8 mouse cellular contexts compared by ENCODE assay signal in genomic region chr10:128412558-128412957, GRCm38 (mm10). TPM values are rescaled to one million over a fixed set of nuclear protein-coding genes. Genes with fewer than 3 reads are reported as not detected.
DNase-seq lines count a peak whose midpoint lies in the region; ATAC-seq and TF ChIP-seq lines count a peak whose summit lies in the region.

No protein-coding gene starts in this region.

- peak overlapping the region; percentile 80 to 82 for H3K4me3 ChIP-seq in heart, embryonic 14.5 days (ENCODE audit: control insufficient read depth in 1 of 2, insufficient read depth in 1 of 2, low read depth in 1 of 2, low read length in 2 of 2)
- no peak overlapping the region for H3K4me3 ChIP-seq in ES-Bruce4 (ENCODE audit: low read depth, low read length)
- peak overlapping the region; percentile 99 for H3K4me3 ChIP-seq in macrophage (ENCODE audit: inconsistent target)

- H3K79me2 ChIP-seq in macrophage (ENCODE audit: inconsistent target): peaks cover 61% of the 10 kb centered on the region

- DNase-seq in heart, adult 8-10 months (ENCODE audit: low spot score): no peak
- DNase-seq in adrenal gland, adult 2 months: no peak
- no peak for DNase-seq in embryo, embryonic 11 days
- DNase-seq in right cerebral cortex, postnatal 10 days (ENCODE audit: low spot score in 2 of 2): no peak

- no peaks in the 10 kb centered on the region for H3K9me3 ChIP-seq in heart, embryonic 14.5 days (ENCODE audit: control insufficient read depth, low read length)
- H3K9me3 ChIP-seq in ES-Bruce4 (replicated peaks; ENCODE audit: control insufficient read depth, insufficient read depth, low read length, poor library complexity, severe bottlenecking): no peaks in the 10 kb centered on the region

- peaks cover 10 to 30% of the 10 kb centered on the region in 2 experiments for H3K4me1 ChIP-seq in heart, embryonic 14.5 days (ENCODE audit: control insufficient read depth in 2 of 2, insufficient read depth in 2 of 2, low read length in 2 of 2)
- H3K4me1 ChIP-seq in ES-Bruce4 (ENCODE audit: control insufficient read depth, insufficient read depth, low read length): peaks cover 1% of the 10 kb centered on the region

- ATAC-seq in heart, embryonic 14.5 days (ENCODE audit: insufficient number of reproducible peaks, insufficient read depth, low FRiP score, low read depth): no peak
- peak; percentile 12 for ATAC-seq in granulocyte monocyte progenitor cell, adult 5-6 weeks (replicated peaks; ENCODE audit: poor library complexity, severe bottlenecking)

- 32% methylated on average over 1 of the region's 1 CpGs for WGBS in heart, embryonic 14.5 days
- 0% methylated on average over 1 of the region's 1 CpGs for WGBS in macrophage (ENCODE audit: missing documents)

- TF ChIP-seq POLR2A in ES-Bruce4 (IDR thresholded peaks at IDR 0.05; ENCODE audit: insufficient read depth, low read length): no peak

- peaks cover 49% of the 10 kb centered on the region for H3K36me3 ChIP-seq in heart, embryonic 14.5 days (ENCODE audit: control insufficient read depth, insufficient read depth, low read length)
- peaks cover 15% of the 10 kb centered on the region for H3K36me3 ChIP-seq in ES-Bruce4 (ENCODE audit: control insufficient read depth, insufficient read depth, low read length, poor library complexity, severe bottlenecking)
- peaks cover 33% of the 10 kb centered on the region for H3K36me3 ChIP-seq in macrophage (ENCODE audit: inconsistent target)

- no peak for TF ChIP-seq CTCF in ES-Bruce4 (IDR thresholded peaks at IDR 0.05; ENCODE audit: low read depth, low read length)

- H3K4me2 ChIP-seq in heart, embryonic 14.5 days (ENCODE audit: low read length): peak overlapping the region; percentile 94

- H3K27me3 ChIP-seq in heart, embryonic 14.5 days (ENCODE audit: control insufficient read depth, insufficient read depth, low read length): no peaks in the 10 kb centered on the region
- no peaks in the 10 kb centered on the region for H3K27me3 ChIP-seq in ES-Bruce4 (ENCODE audit: control insufficient read depth, insufficient read depth, low read length, poor library complexity, severe bottlenecking)

- H3K27ac ChIP-seq in heart, embryonic 14.5 days (replicated peaks in 1 of 2; ENCODE audit: control insufficient read depth in 1 of 2, insufficient read depth in 1 of 2, low read depth in 2 of 2, low read length in 2 of 2): peak overlapping the region in 1 of 2 experiments; percentile 92; a peak in 1 of 4 replicates
- H3K27ac ChIP-seq in ES-Bruce4 (ENCODE audit: insufficient read depth, low read length) (no peak overlapping the region), macrophage (peak overlapping the region; percentile 94)

- H3K9ac ChIP-seq in heart, embryonic 14.5 days (ENCODE audit: low read length): peak overlapping the region; percentile 73
- peak overlapping the region; percentile 77 for H3K9ac ChIP-seq in ES-Bruce4 (ENCODE audit: low read depth, poor library complexity, severe bottlenecking)

- no peak for TF ChIP-seq EP300 in ES-Bruce4 (IDR thresholded peaks at IDR 0.05; ENCODE audit: insufficient read depth, low read depth, low read length)

RNA-seq across cellular contexts. Expression of gene Rnf41, which starts 1.1 kb away (rescaled TPM):
- polyA plus RNA-seq in heart, embryonic 14.5 days (2014; fragmentation: Nextera tagmentation; extraction: Ambion mirVana): 23.7 and 24.6 TPM in 2 replicates
- total RNA-seq in heart, adult 8-10 months (2022): 10 to 100 TPM; 16.2 to 17.6 (median 16.7) TPM
- polyA plus RNA-seq in ES-Bruce4 (2011; ENCODE audit: insufficient read depth, insufficient read length, low read depth, missing spikeins): 33.3 and 37.4 TPM in 2 replicates
- total RNA-seq in granulocyte monocyte progenitor cell, adult 5-6 weeks (2014; fragmentation: Nextera tagmentation): 15.7 and 29.1 TPM in 2 replicates
- total RNA-seq in granulocyte monocyte progenitor cell, adult 5-6 weeks (2017): 16.5 and 18.6 TPM in 2 replicates
- 100 to 1,000 TPM in 1 of 26 experiments, 10 to 100 TPM in 25; 20.7 to 101 (median 48.4) TPM for total RNA-seq in macrophage (2018; cell fraction: chromatin; rRNA removed)
- 10 to 100 TPM; 26.8 to 47.9 (median 36.3) TPM for total RNA-seq in macrophage (2018; cell fraction: cytosol; rRNA removed)
- 100 to 1,000 TPM in 1 of 26 experiments, 10 to 100 TPM in 25; 28.1 to 103 (median 45.2) TPM for total RNA-seq in macrophage (2018; cell fraction: nucleus; rRNA removed)
- 26.5 to 35.2 TPM (median 33.6 TPM) in 3 replicates for polyA plus RNA-seq in macrophage (2018)
- 10 to 100 TPM; 39.1 to 41.7 TPM for total RNA-seq in adrenal gland, adult 2 months (2021)
- 24.4 and 28.4 TPM in 2 replicates for polyA plus RNA-seq in adrenal gland, adult 2 months (2012; rRNA removed)

RNA-seq across cellular contexts. Expression of gene Nabp2, which starts 1.3 kb away (rescaled TPM):
- polyA plus RNA-seq in heart, embryonic 14.5 days (2014; fragmentation: Nextera tagmentation; extraction: Ambion mirVana): 64.5 and 66.6 TPM in 2 replicates
- 10 to 100 TPM; 44.8 to 50.8 (median 45.2) TPM for total RNA-seq in heart, adult 8-10 months (2022)
- 79.3 and 82.9 TPM in 2 replicates for polyA plus RNA-seq in ES-Bruce4 (2011; ENCODE audit: insufficient read depth, insufficient read length, low read depth, missing spikeins)
- 80.4 and 115 TPM in 2 replicates for total RNA-seq in granulocyte monocyte progenitor cell, adult 5-6 weeks (2014; fragmentation: Nextera tagmentation)
- total RNA-seq in granulocyte monocyte progenitor cell, adult 5-6 weeks (2017): 58.6 and 60.5 TPM in 2 replicates
- 10 to 100 TPM in 12 of 26 experiments, 1 to 10 TPM in 14; 2.0 to 21.4 (median 9.2) TPM for total RNA-seq in macrophage (2018; cell fraction: chromatin; rRNA removed)
- total RNA-seq in macrophage (2018; cell fraction: cytosol; rRNA removed): 10 to 100 TPM; 33.5 to 58.9 (median 48.1) TPM
- total RNA-seq in macrophage (2018; cell fraction: nucleus; rRNA removed): 10 to 100 TPM in 16 of 26 experiments, 1 to 10 TPM in 10; 5.7 to 22.4 (median 12.2) TPM
- polyA plus RNA-seq in macrophage (2018): 44.1 to 130 TPM (median 65.7 TPM) in 3 replicates
- 10 to 100 TPM; 79.3 to 93.8 TPM for total RNA-seq in adrenal gland, adult 2 months (2021)
- polyA plus RNA-seq in adrenal gland, adult 2 months (2012; rRNA removed): 21.3 and 22.2 TPM in 2 replicates

RNA-seq across cellular contexts. Expression of gene Slc39a5, which starts 11.5 kb away (rescaled TPM):
- not detected in 2 replicates for polyA plus RNA-seq in heart, embryonic 14.5 days (2014; fragmentation: Nextera tagmentation; extraction: Ambion mirVana)
- not detected for total RNA-seq in heart, adult 8-10 months (2022)
- polyA plus RNA-seq in ES-Bruce4 (2011; ENCODE audit: insufficient read depth, insufficient read length, low read depth, missing spikeins) (0.31 TPM in 1 of 2 replicates, not detected in the other), macrophage (2018) (not detected in 3 replicates)
- total RNA-seq in granulocyte monocyte progenitor cell, adult 5-6 weeks (2014; fragmentation: Nextera tagmentation): not detected in 2 replicates
- total RNA-seq in granulocyte monocyte progenitor cell, adult 5-6 weeks (2017): not detected in 2 replicates
- total RNA-seq in macrophage (2018; cell fraction: chromatin; rRNA removed): under 1 TPM in 1 of 26 experiments, not detected in 25; 0.92 TPM
- total RNA-seq in macrophage (2018; cell fraction: cytosol; rRNA removed): not detected
- not detected for total RNA-seq in macrophage (2018; cell fraction: nucleus; rRNA removed)
- total RNA-seq in adrenal gland, adult 2 months (2021): not detected
- polyA plus RNA-seq in adrenal gland, adult 2 months (2012; rRNA removed): not detected in 2 replicates

RNA-seq across cellular contexts. Expression of gene Ankrd52, which starts 35.6 kb away (rescaled TPM):
- 7.9 and 9.9 TPM in 2 replicates for polyA plus RNA-seq in heart, embryonic 14.5 days (2014; fragmentation: Nextera tagmentation; extraction: Ambion mirVana)
- total RNA-seq in heart, adult 8-10 months (2022): 10 to 100 TPM; 39.8 to 45.9 (median 44.0) TPM
- polyA plus RNA-seq in ES-Bruce4 (2011; ENCODE audit: insufficient read depth, insufficient read length, low read depth, missing spikeins) (28.8 and 29.0 TPM in 2 replicates), macrophage (2018) (23.3 to 29.3 TPM (median 26.0 TPM) in 3 replicates)
- total RNA-seq in granulocyte monocyte progenitor cell, adult 5-6 weeks (2014; fragmentation: Nextera tagmentation): 58.1 and 60.1 TPM in 2 replicates
- 9.1 and 11.3 TPM in 2 replicates for total RNA-seq in granulocyte monocyte progenitor cell, adult 5-6 weeks (2017)
- 100 to 1,000 TPM in 14 of 26 experiments, 10 to 100 TPM in 12; 50.9 to 167 (median 110) TPM for total RNA-seq in macrophage (2018; cell fraction: chromatin; rRNA removed)
- total RNA-seq in macrophage (2018; cell fraction: cytosol; rRNA removed): 10 to 100 TPM; 21.8 to 48.7 (median 34.6) TPM
- total RNA-seq in macrophage (2018; cell fraction: nucleus; rRNA removed): 100 to 1,000 TPM in 2 of 26 experiments, 10 to 100 TPM in 24; 40.0 to 119 (median 63.2) TPM
- 10 to 100 TPM; 48.3 to 59.3 TPM for total RNA-seq in adrenal gland, adult 2 months (2021)
- 44.2 and 53.1 TPM in 2 replicates for polyA plus RNA-seq in adrenal gland, adult 2 months (2012; rRNA removed)

RNA-seq across cellular contexts. Expression of gene Coq10a, which starts 43.8 kb away (rescaled TPM):
- polyA plus RNA-seq in heart, embryonic 14.5 days (2014; fragmentation: Nextera tagmentation; extraction: Ambion mirVana): 23.5 TPM in 2 replicates
- 100 to 1,000 TPM; 365 to 443 (median 423) TPM for total RNA-seq in heart, adult 8-10 months (2022)
- polyA plus RNA-seq in ES-Bruce4 (2011; ENCODE audit: insufficient read depth, insufficient read length, low read depth, missing spikeins) (18.7 and 20.2 TPM in 2 replicates), macrophage (2018) (20.5 to 35.2 TPM (median 25.5 TPM) in 3 replicates)
- 20.8 and 28.4 TPM in 2 replicates for total RNA-seq in granulocyte monocyte progenitor cell, adult 5-6 weeks (2014; fragmentation: Nextera tagmentation)
- total RNA-seq in granulocyte monocyte progenitor cell, adult 5-6 weeks (2017): 6.8 and 7.9 TPM in 2 replicates
- 100 to 1,000 TPM in 2 of 26 experiments, 10 to 100 TPM in 24; 13.3 to 122 (median 50.9) TPM for total RNA-seq in macrophage (2018; cell fraction: chromatin; rRNA removed)
- 10 to 100 TPM; 12.0 to 35.3 (median 21.6) TPM for total RNA-seq in macrophage (2018; cell fraction: cytosol; rRNA removed)
- 100 to 1,000 TPM in 3 of 26 experiments, 10 to 100 TPM in 23; 11.0 to 129 (median 43.5) TPM for total RNA-seq in macrophage (2018; cell fraction: nucleus; rRNA removed)
- total RNA-seq in adrenal gland, adult 2 months (2021): 10 to 100 TPM; 72.2 to 77.1 TPM
- polyA plus RNA-seq in adrenal gland, adult 2 months (2012; rRNA removed): 44.2 and 116 TPM in 2 replicates
